Mouse (Mus musculus): Measurements from ENCODE around the gene Slc39a9.

Slc39a9 gene

DNA sequence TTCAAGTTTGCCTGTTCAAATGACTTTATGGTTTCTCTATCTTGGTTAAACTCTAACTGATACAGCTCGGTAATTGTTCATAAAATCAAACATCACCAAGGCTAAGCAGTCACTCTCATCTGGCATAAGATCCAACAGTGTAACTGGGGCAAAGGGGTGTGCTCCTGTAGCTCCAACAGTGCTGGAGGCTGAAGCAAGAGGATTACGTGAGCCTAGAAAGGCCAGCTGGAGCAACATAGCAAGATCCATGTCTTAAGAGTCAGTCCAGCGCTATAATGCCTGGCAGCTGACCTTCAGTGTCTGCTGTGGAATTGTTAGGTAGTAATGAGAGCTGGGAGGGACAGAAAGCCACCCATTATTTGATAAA lies 11.0 kb downstream of the Slc39a9 start:
- DNase-seq = no peak

DNA sequence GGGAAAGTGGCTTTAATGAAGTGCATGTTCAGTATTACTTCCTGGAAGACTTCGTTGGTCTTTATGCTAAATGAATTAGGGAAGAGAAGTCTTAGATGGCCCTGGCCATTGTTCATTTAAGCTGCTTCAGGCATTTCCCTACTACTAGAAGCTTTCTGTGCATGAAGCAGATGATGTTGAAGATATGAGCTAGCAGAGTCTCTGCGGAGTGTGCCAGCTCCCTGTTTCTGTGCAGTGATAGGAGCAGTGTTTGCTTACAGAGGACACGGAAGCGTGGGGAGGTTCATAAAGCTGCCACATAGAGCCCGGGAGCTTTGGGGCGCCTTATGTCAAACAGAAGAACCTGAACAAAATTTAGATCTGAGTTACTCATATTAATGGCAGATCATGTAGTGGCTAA lies 15.0 kb downstream of the Slc39a9 start:
- no peak for DNase-seq

DNA sequence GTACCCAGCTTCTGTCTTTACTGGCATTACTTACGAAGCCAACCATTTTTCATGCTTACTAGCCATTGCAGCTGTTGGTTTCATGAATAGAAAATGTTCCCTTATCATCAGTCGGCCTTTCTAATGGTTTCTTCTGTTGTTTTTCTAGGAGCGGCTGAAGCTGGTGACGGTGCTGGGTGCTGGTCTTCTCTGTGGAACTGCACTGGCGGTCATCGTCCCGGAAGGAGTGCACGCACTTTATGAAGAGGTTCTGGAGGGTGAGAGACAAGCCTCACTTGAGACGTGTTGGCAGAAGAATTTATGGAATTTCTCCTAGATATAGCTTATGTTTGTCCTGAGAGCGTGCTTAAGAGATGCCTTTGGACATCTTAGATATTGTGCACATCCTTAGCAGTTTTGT lies 18.6 kb downstream of the Slc39a9 start:
- DNase-seq = no peak

DNA sequence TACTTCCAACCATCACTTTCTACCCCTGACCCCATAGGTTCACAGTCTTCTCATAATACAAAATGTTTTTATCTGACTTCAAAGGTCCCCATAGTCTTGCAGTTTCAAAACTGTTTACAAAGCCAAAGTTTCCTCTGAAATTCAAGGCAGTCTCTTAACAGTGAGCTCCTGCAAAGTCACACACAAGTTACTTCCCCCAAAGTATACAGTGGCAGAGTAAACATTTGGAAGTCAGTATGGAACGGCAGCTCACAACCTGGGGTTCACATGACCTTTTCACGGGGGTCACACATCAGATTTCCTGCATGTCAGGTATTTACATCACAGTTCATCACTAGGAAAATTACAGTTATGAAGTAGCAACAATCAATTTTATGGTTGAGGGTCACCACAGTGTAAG lies 20.3 kb downstream of the Slc39a9 start:
- no peak for DNase-seq

DNA sequence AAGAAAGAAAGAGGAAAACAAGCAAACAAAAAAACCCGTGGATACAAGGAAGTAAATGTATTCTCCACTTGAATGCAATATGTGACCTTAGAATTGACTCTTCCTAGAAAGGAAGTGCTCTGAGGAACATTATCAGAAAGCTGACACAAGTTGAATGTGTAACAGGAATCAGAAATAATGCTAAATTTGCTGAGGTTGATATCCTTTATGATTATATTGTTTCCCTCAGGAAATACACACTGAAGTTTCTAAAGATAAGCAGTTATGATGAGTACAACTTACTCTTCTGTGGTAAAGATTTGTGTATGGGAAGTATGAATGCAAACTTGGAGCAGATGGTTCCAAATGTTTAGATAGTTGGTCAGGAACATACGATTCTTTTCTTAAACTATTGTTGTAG lies 24.7 kb downstream of the Slc39a9 start:
- DNase-seq = no peak

DNA sequence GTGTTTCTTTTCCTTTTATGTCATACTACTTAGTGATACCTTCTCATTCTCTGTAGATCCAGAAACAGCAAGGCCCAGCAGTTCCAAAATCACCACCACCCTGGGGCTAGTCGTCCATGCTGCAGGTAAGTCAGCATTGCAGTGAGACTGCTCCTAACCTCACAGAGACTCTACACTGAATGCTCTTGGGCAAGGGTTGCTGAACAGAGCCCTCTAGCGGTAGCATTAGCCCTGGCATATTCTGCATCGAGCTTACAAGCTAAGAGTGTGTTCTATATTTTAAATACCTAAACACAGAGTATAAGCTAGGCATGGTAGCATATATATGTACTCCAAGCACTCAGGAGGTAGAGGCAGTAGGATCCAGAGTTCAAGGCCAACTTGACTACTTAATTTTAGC lies 29.5 kb downstream of the Slc39a9 start:
- DNase-seq = peak; percentile 48

DNA sequence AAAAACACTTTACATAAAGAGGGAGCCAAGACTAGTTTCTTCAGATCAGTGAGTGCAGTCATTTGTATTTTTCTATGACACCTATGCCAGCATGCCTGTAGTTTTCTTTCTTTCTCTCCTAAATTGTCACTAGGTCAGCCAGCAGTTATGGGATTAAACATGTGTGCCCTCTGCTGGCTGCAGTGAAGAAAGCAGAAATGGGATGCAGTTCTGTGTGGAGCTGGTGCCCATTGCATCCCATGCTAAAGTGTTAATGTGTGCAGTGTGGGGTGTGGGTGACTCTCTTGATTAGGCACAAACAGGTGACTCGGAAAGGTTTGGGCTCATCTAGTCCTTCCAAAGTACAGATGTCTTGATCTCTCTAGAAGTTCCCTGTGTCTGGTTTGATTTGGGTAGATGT lies 37.7 kb downstream of the Slc39a9 start:
- DNase-seq = peak; percentile 35

DNA sequence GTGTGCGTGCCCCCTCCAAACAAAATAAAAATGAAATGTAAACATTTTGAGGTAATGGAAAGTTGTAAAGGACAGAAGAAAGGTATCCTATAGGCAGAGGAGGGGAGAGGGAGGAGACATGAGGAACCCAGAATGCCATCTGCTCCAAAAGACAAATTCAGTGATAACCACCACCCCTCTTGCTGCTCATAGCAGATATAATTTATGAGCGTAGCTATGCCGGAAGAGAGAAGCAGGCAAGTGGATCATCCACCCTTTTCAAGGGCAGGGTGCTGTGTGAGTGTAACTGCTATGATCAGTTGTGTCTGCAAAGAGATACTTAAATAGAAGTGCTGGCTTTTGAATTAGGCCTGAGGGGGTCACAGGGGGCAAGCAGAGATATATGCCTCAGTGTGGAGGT lies 39.9 kb downstream of the Slc39a9 start:
- no peak for DNase-seq

DNA sequence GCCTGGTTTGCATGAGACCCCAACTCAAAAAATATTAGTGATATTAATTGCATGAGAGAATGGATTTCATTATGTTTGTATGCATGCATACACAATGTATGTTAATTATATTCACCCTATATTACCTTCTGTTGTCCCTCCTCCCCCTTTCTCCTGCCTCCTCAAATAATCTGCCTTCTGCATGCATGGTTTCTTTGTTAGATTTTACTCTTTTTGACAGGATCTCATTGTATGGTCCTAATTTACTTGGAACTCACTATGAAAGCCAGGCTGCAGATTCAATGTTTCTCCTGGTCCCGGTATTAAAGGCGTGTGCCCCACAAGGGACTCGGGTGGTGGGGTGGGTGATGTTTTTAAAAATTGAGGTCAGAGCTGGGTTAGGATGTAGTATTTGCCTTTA lies 40.6 kb downstream of the Slc39a9 start:
- DNase-seq = no peak

DNA sequence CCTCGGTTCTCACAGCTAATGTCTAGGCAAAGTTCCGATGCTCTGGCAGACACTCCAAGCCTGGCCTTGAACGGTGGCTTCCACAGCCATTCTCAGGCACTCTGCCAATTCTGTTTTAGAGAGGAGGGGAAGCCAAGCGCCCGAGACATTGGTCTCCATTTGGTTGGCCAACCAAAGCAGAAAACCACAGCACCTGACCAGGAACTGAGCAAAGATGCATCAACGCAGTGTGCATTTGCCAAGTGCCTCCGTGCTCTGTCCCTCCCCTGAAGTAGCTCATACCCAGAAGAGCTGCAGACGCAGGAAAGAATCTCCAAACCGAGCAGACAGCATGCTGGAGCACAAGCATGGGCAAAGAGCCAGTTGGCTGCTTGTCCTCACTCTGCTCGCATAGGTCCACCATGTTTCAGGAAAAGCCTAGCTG lies 44.1 kb downstream of the Slc39a9 start:
- DNase-seq = no peak

DNA sequence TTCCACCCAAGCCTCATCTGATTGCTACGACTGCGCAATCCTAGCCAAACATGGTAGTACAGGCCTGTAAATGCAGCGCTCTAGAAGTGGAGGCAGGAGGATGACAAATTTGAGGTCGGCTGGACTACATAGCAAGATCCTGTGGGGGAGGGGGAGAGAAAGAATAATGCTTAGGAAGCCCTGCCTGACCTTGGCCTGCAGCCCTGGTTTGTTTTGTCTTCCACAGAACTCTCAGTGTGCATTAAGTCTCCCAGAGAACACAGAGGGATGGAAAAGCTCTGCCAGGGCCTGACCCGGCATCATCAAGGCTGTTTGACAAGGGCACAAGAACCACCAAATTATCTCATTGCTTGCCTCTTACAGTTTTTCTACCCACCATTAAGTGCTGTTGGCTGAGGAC lies 46.0 kb downstream of the Slc39a9 start:
- no peak for DNase-seq

DNA sequence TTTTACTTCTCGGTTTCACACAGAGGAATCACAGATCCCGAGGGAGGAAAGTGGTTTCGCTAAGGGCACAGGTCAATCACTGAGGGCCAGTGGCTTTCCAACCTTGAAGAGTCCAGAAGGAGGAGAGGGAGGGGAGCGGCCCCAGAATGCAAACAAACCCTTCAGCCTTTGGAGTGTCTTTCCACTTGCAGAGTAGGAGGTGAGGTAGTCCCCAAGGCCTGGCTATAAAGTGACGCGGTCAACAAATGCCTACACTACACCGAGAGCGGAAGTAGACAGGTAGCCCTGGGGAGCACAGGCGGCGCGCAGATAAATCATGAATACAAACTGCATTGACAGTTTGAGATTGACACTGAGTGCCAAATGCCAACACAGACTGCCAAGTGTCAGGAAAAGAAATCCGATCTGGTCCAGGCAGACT lies 48.0 kb downstream of the Slc39a9 start:
- no peak for DNase-seq

DNA sequence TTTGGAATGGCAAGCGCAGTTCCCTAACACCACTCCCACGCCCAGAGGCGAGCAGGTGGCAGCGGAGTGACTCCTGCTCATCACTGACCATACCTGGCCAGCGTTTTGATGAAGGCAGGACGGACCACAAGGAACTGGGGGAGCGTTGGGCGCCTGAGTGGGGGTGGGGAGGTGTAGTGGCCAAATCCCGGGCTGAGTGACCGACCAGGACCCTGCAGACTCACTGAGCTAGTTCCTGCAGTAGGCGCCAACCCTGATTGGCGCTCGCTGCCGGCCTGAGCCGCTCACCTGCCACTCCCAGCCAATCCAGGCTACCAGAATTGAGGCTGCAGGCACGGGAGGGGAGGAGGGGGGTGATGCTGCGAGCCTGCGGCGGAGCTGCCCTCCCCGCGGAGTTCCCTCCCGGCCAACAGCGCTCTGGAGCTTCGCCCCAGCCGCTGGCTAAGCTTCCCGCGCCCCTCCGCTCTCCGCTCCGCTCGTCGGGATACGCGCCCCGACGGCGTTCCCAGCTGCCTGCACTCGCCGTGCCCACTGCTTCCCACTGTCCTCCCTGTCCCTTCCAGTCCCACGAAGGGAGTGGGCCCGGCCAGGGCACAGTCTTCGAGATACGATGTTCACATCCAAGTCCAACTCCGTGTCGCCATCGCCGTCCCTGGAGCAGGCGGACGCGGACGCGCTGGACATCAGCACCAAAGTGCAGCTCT lies 48.7 kb downstream of the Slc39a9 start, which contains the start of gene Plekhd1:
Gene Plekhd1 (plus strand): TSS at position 323 of the 704 bp plus-strand sequence.
- DNase-seq = peak; percentile 23

DNA sequence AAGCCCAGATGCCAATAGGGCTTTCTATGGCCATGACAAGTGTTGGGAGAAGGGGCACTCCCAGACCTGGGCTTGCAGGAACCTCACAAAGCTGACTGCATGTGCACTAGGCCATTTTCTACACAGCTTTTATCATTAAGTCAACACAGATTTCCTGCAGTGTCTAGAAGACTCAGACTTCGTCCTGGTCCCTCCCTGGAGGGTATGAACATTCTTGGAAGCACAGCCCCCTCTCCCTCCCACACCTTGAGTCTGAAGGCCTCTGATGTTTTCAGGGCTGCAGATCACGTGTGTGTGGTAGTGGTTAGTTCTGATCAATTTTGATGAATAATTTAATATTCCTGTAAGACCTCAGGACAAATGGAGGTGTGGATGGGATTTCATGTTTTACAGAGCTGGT lies 50.0 kb downstream of the Slc39a9 start:
- no peak for DNase-seq

DNA sequence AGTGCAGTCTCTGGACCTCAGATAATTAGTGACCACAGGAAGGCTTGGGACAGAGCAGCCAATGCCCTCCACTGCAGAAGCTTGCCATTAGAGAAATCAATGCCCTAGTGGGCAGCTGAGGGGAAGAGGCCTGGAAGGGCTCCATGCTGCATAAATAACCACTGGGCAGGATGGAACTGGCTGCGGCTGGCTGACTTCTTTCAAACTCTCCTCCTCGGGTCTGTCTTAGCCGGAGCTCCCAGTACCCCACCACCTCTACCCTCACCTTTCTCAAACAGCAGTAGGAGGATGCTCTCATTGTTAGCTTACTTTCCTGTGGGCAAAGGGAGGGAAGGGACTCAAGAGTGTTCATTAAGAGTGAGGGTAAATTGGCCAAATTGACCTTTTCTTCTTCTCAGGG lies 51.3 kb downstream of the Slc39a9 start:
- no peak for DNase-seq

DNA sequence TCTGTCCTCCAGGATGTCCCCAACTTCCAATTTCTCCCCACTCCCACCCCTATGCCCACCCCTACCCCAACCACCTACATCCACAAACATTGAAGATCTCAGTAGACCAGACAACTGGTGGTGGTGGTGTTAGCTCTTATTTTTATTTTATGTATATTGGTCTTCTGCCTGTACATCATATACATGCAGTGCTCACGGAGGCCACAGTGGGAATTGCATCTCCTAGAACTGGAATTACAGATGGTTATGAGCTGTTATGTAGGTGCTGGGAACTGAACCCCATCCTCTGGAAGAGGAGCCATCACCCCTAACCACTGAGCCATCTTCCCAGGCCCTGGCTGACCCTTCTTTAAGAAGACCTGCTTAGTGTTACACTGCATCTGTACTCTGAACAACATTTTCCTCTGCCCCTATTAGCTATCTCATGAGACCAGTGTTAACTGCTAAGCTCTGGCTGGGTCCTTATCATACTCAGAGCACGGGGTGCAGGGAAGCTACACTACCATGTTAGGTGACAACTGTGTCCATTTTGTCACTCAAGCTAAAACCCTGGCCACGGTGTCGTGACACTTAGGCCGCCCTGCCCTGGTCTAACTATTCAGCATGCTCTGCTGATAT lies 55.0 kb downstream of the Slc39a9 start:
- no peak for DNase-seq

DNA sequence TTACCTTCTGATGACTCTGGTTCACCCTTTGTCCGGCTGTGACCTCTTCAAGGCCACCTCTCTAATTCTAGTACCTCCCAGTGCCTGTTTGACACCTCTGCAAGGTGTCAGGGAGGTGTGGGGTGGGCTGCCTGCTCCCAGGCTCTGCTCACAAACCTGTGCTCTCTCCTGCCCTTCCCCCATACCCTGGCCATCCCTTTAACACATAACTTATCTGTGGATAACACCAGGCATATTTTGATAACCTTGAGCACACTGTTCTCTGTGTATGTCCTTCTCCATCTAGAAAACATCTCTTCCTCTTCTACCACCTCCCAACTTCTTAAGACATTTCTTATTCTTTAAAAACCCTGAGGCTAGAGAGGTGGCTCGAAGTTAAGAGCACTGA lies 55.5 kb downstream of the Slc39a9 start:
- DNase-seq = no peak

DNA sequence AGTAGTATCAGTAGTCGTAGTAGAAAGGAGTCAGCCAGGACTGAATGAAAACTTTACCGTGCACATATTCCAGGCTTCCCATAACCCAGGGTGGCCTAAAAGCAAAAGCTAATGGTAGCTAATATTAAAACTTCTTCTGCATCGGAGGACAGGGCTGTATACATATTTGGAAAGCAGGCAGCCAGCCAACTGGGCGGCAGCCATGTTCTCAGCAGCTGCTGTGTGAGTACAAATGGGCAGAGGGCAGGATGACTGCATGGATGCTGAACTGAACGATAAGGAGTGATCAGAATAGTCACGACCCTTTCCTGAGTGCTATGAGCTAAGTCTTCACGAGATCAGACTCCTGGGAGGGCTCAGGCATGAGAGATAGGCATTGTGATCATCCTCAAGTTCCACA lies 57.6 kb downstream of the Slc39a9 start:
- DNase-seq = no peak

DNA sequence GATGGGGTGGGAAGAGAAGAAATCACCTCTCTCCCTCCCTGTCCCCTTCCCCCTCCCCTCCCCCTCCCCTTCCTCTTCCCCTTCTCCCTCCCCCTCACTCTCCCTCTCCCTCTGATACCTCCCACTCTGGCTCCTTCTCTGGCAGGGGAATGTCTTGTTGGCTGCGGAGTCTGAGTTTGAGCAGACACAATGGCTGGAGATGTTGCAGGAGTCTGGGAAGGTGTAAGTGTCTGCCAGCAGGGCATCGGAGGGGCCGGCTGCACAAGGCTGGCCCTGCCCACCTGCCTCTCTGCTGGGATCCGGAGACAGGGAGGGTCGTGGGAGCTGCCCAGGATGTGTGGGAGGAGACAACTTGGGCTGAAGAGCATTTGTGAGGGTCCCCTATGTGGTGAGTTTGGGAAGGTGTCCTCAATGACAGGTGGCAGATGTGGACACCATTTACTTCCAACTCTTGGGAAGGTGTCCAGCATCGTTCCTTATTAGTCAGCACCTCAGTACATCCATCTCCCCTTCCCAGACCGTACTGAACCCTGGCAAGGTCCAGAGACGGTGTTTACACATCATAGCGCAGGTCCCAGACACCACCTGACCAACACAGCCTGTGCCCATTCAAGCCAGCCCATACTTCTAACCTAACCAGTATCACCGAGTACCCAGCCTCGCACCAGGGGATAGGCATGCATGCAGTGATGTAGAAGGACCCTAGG lies 62.7 kb downstream of the Slc39a9 start:
- DNase-seq = no peak

DNA sequence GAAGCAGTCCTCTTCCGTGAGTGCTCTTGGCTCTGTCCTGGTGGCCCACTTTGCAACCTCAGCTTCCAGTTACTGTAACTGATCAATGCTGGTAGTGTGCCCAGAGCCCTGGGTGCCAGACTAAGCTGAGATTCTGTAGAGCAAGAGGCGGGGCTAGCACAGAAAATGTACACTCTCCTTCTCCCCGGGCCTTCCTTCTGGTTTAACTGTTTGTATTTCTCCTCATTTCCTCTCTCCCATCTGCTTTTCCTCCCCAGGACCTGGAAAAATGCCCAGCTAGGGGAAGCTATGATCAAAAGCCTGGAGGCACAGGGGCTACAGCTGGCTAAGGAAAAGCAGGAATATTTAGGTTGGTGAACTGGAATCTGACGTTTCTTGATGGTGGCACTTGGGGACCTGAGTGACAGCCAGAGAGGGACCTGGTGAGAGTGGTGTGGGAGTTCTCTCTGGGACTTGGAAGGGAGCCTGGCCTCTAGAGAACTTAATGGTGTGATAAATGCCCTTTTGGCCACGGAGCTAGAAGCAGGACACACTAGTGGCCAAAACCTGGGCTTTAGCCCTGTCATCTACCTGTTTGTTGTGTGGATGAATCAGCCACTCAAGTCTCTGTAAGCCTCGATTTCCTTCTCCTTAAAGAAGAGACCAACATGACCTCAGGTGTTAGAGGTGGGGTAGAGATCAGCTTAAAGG lies 63.4 kb downstream of the Slc39a9 start:
- no peak for DNase-seq

DNA sequence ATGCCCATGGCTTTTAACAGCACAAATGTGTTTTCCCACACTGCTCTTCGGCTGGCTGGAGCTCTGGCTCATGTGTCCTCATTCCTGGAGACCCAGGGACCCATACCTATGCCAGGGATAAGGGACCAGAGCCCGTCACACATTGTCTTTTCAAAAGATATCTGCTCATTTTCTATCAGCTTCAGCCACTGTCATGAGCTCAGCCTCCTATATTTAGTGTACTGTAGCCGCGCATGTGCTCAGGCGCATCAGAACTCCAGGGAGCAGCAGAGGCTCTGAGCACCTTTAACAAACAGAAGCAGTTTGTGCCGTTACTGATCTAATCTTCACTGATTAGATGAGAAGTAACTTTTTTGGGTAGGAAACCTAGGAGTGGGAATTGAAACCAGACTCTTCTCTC lies 72.2 kb downstream of the Slc39a9 start:
- no peak for DNase-seq

DNA sequence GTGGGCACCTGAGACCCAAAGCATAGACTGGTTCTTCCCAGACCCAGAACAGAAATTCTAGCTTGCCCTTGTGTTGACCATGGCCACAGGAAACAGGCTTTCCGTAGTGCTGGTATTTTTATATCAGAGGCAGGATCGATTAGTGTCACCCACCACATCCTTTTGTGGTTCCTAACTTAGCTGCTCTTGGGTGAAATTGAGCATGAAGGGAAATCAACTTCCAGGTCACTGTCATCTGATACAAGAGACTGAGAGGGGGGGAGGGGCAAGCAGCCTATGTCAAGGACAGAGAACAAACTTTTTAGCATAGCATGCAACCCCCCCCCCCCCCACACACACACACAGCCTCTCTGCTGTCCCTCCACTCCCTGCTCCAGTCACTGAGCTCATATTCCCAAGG lies 75.5 kb downstream of the Slc39a9 start:
- no peak for DNase-seq

DNA sequence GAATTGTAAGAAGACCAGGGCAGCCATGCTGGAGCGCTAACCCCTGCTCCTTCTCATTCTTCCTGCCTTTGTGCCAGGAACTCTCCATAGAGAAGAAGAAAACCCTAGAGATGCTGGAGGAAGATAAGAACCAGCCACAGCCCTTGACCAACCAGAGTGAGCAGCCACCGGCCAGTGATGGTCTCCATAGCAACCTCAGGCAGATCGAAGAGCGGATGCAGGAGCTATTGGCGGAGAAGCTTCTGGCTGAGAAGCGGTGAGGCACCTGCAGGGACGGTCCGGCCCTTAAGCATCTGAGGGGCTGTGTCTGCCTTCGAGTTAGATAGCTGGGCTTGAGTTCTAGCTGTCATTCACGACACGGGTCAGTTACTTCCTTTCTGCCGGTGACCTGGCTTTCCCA lies 76.8 kb downstream of the Slc39a9 start:
- DNase-seq = no peak

DNA sequence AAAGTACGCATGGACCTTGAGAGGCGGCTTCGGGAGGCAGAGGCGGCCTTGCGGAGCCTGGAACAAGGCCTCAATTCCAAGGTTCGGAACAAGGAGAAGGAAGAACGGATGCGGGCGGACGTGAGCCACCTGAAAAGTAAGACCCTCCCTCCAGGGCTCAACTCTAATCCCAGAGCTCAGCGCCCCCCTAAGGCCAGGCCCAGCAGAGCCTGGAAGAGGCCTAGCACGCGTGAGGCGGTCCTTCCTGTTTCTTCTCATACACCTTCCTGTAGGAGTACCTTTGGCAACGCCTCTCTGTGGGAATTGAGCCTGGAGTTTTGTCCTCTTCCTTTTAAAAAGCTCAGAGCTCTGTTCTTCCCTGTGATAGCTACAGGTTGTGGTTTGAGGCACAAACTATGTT lies 77.8 kb downstream of the Slc39a9 start:
- DNase-seq = no peak

Data from right cerebral cortex, postnatal 25 days (tissue).